Mouse (Mus musculus) ovary, postnatal 36 days (tissue): ENCODE measurements around the gene Rfc1.

Experiments
- DNase-seq: peaks from one replicate; pipeline ENCODE4 v3.0.0; 2022; ENCODE audit warnings: low spot score, mixed read lengths

Gene Rfc1

GRCm38 (mm10) chr5:65335298-65336074, at the start of gene Rfc1:
TSS of gene Rfc1 (minus strand) at chr5:65335670.
- DNase-seq = peak; percentile 86

GRCm38 (mm10) chr5:65374746-65375145, 39.3 kb upstream of the Rfc1 start:
- DNase-seq = no peak

GRCm38 (mm10) chr5:65371551-65371950, 36.1 kb upstream of the Rfc1 start:
- no peak for DNase-seq

GRCm38 (mm10) chr5:65367837-65368236, 32.4 kb upstream of the Rfc1 start:
- no peak for DNase-seq

GRCm38 (mm10) chr5:65357771-65358170, 22.3 kb upstream of the Rfc1 start:
- DNase-seq = no peak

- DNase-seq = no peak
These were observed 21.4 kb upstream of the Rfc1 start for GRCm38 (mm10) chr5:65356851-65357250.

- no peak for DNase-seq
These were observed 19.5 kb upstream of the Rfc1 start for GRCm38 (mm10) chr5:65354985-65355384.

- peak; percentile 13 for DNase-seq
These were observed 18.6 kb upstream of the Rfc1 start for GRCm38 (mm10) chr5:65354097-65354496.

- no peak for DNase-seq
These were observed 15.0 kb upstream of the Rfc1 start for GRCm38 (mm10) chr5:65350508-65350907.

- no peak for DNase-seq
These were observed 12.7 kb upstream of the Rfc1 start, which contains the start of gene Klb for GRCm38 (mm10) chr5:65348168-65348567. TSS of gene Klb (plus strand) at chr5:65348314.

GRCm38 (mm10) chr5:65340167-65340566, 4.7 kb upstream of the Rfc1 start:
- no peak for DNase-seq

GRCm38 (mm10) chr5:65338394-65338793, 2.9 kb upstream of the Rfc1 start:
- DNase-seq = no peak

- no peak for DNase-seq
These were observed 545 bp upstream of the Rfc1 start for GRCm38 (mm10) chr5:65336075-65336355.

- DNase-seq = no peak
These were observed 682 bp downstream of the Rfc1 start for GRCm38 (mm10) chr5:65334788-65335187.

GRCm38 (mm10) chr5:65329971-65330370, 5.5 kb downstream of the Rfc1 start:
- no peak for DNase-seq

GRCm38 (mm10) chr5:65326212-65326611, 9.3 kb downstream of the Rfc1 start:
- no peak for DNase-seq

- DNase-seq = no peak
These were observed 10.6 kb downstream of the Rfc1 start for GRCm38 (mm10) chr5:65324758-65325355.

- DNase-seq = no peak
These were observed 11.2 kb downstream of the Rfc1 start for GRCm38 (mm10) chr5:65324271-65324670.

GRCm38 (mm10) chr5:65322165-65322564, 13.3 kb downstream of the Rfc1 start:
- no peak for DNase-seq

- no peak for DNase-seq
These were observed 16.3 kb downstream of the Rfc1 start for GRCm38 (mm10) chr5:65319176-65319575.

- no peak for DNase-seq
These were observed 26.6 kb downstream of the Rfc1 start for GRCm38 (mm10) chr5:65308866-65309265.

GRCm38 (mm10) chr5:65308208-65308607, 27.3 kb downstream of the Rfc1 start:
- no peak for DNase-seq

- no peak for DNase-seq
These were observed 30.0 kb downstream of the Rfc1 start for GRCm38 (mm10) chr5:65305516-65305915.

- no peak for DNase-seq
These were observed 35.3 kb downstream of the Rfc1 start for GRCm38 (mm10) chr5:65300121-65300520.
